Mouse (Mus musculus) retina, postnatal 1 day (tissue): ENCODE data around the gene Gm21698.
"Not testable (repeated sequence)": the region's sequence is repeated elsewhere in the genome, so short reads cannot be mapped to it uniquely, and the experiment has no call there.

Experiments
- DNase-seq: peaks from one replicate; pipeline ENCODE4 v3.0.0-alpha.2; 2012

The Gm21698 gene

DNA sequence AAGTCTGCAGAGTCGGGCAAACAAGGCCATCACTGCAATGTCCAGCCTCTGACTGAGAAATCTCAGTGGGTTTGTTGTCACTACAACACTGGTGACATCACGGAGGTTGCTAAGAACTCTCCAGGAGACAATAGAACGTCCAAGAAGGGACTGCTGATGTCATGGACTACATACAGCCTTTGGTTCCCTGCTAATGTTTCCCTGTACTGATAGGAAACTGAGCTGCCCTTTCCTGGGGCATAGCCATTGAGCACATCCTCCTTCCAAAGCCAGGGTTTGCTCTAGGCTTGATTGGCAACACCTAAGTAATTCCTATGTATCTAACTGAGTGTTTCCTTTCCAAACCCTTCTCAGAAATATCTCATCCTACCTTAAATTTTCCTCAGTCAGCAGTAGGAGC lies at the start of gene Gm21698:
Gene Gm21698 (minus strand): TSS at position 101 of the 400 bp plus-strand sequence.
- not testable (repeated sequence) for DNase-seq

DNA sequence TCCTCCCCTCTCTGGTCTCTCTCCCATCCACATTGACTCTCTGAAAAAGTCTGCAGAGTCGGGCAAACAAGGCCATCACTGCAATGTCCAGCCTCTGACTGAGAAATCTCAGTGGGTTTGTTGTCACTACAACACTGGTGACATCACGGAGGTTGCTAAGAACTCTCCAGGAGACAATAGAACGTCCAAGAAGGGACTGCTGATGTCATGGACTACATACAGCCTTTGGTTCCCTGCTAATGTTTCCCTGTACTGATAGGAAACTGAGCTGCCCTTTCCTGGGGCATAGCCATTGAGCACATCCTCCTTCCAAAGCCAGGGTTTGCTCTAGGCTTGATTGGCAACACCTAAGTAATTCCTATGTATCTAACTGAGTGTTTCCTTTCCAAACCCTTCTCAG lies 34.4 kb upstream of the Gm21698 start, which contains the start of gene Gm5862:
Gene Gm5862 (minus strand): TSS at position 101 of the 400 bp plus-strand sequence.
- DNase-seq: not testable (repeated sequence)

DNA sequence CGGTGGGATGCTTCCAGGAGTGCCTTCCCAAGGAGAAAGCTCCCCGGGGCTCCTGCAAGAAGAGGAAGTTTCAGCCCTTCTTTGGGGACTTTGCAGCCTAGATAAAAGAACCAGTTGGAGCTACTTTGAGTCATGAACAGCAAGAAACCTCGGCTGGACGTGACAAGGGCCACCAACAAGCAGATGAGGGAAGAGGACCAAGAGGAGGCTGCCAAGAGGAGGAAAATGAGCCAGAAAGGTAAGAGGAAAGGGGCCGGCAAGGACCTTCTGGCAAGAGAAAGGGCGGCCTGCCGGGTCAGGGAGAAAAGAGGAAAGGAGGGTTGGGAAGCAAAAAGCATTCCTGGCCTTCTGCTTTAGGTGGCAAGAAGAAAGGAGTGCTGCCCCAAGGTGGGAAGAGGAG lies 19.2 kb upstream of the Gm21698 start:
- DNase-seq: not testable (repeated sequence)

DNA sequence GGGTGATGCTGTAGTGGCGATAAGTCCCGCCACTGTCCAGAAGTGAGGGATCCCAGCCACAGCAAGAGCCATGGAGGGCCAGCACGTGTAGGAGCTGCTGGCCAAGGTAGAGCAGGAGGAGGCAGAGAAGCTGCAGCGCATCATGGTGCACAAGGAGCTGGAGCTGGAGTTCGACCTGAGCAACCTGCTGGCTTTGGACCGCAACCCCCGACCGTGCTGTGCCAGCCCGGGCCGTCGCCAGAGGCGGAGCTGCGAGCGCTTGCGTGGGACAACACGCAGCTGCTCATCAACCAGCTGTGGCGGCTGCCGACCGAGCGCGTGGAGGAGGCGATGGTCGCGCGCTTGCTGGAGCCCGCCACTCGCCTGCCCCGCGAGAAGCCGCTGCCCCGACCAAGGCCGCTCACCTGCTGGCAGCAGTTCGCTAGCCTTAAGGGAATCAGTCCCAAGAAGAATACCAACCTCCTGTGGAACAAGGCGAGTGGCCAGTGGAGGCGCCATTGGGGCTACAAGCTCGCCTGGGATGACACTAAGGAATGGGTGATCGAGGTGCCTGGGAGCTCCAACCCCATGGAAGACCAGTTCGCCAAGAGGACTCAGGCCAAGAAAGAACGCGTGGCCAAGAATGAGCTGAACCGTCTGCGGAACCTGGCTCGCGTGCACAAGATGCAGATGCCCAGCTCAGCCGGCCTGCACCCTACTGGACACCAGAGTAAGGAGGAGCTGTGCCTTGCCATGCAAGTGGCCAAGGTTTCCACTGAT lies 18.7 kb upstream of the Gm21698 start:
- DNase-seq: peak; percentile 70

DNA sequence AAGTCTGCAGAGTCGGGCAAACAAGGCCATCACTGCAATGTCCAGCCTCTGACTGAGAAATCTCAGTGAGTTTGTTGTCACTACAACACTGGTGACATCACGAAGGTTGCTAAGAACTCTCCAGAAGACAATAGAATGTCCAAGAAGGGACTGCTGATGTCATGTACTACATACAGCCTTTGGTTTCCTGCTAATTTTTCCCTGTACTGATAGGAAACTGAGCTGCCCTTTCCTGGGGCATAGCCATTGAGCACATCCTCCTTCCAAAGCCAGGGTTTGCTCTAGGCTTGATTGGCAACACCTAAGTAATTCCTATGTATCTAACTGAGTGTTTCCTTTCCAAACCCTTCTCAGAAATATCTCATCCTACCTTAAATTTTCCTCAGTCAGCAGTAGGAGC lies 16.2 kb upstream of the Gm21698 start, which contains the start of gene Gm1979:
Gene Gm1979 (minus strand): TSS at position 101 of the 400 bp plus-strand sequence.
- not testable (repeated sequence) for DNase-seq

DNA sequence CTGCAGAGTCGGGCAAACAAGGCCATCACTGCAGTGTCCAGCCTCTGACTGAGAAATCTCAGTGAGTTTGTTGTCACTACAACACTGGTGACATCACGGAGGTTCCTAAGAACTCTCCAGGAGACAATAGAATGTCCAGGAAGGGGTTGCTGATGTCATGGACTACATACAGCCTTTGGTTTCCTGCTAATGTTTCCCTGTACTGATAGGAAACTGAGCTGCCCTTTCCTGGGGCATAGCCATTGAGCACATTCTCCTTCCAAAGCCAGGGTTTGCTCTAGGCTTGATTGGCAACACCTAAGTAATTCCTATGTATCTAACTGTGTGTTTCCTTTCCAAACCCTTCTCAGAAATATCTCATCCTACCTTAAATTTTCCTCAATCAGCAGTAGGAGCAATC lies 15.9 kb downstream of the Gm21698 start, which contains the start of gene Gm21680:
Gene Gm21680 (minus strand): TSS at position 101 of the 400 bp plus-strand sequence.
- not testable (repeated sequence) for DNase-seq

DNA sequence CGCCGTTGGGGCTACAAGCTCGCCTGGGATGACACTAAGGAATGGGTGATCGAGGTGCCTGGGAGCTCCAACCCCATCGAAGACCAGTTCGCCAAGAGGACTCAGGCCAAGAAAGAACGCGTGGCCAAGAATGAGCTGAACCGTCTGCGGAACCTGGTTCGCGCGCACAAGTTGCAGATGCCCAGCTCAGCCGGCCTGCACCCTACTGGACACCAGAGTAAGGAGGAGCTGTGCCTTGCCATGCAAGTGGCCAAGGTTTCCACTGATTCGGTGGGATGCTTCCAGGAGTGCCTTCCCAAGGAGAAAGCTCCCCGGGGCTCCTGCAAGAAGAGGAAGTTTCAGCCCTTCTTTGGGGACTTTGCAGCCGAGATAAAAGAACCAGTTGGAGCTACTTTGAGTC lies 31.4 kb downstream of the Gm21698 start:
- not testable (repeated sequence) for DNase-seq

DNA sequence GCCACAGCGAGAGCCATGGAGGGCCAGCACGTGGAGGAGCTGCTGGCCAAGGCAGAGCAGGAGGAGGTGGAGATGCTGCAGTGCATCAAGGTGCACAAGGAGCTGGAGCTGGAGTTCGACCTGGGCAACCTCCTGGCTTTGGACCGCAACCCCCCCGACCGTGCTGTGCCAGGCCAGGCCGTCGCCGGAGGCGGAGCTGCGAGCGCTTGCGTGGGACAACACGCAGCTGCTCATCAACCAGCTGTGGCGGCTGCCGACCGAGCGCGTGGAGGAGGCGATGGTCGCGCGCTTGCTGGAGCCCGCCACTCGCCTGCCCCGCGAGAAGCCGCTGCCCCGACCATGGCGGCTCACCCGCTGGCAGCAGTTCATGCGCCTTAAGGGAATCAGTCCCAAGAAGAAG lies 31.8 kb downstream of the Gm21698 start:
- peak; percentile 46 for DNase-seq

DNA sequence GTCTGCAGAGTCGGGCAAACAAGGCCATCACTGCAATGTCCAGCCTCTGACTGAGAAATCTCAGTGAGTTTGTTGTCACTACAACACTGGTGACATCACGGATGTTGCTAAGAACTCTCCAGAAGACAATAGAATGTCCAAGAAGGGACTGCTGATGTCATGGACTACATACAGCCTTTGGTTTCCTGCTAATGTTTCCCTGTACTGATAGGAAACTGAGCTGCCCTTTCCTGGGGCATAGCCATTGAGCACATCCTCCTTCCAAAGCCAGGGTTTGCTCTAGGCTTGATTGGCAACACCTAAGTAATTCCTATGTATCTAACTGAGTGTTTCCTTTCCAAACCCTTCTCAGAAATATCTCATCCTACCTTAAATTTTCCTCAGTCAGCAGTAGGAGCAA lies 34.1 kb downstream of the Gm21698 start, which contains the start of gene Gm21671:
Gene Gm21671 (minus strand): TSS at position 101 of the 400 bp plus-strand sequence.
- DNase-seq: not testable (repeated sequence)

DNA sequence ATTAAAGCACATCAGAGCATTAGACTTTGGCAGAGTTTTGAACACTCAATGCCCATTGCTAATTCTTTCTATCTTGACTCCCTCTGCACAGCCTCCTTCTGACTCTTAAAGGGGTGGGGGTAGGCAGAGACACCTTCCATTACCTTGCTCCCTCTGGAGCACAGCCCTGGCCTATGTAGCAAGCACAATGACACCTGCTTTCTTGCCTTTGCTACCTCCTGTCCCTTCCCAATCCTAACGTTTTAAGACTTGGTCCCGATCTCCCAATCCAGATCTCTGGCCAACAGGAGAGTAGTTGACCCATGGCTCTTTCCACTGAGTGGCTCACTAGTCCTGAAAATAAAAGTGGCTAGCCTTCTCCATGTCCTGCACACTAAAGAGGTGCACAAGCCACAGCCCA lies 43.1 kb downstream of the Gm21698 start:
- not testable (repeated sequence) for DNase-seq

DNA sequence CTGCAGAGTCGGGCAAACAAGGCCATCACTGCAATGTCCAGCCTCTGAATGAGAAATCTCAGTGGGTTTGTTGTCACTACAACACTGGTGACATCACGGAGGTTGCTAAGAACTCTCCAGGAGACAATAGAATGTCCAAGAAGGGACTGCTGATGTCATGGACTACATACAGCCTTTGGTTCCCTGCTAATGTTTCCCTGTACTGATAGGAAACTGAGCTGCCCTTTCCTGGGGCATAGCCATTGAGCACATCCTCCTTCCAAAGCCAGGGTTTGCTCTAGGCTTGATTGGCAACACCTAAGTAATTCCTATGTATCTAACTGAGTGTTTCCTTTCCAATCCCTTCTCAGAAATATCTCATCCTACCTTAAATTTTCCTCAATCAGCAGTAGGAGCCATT lies 46.2 kb downstream of the Gm21698 start, which contains the start of gene Gm21663:
Gene Gm21663 (minus strand): TSS at position 101 of the 400 bp plus-strand sequence.
- DNase-seq: not testable (repeated sequence)
